Mouse (Mus musculus) midbrain, embryonic 15.5 days (tissue): ENCODE results near the gene Gm266. TPM values are rescaled to one million over a fixed set of nuclear protein-coding genes. Genes with fewer than 3 reads are reported as not detected.
"Not testable (repeated sequence)": the region's sequence is repeated elsewhere in the genome, so short reads cannot be mapped to it uniquely, and the experiment has no call there.

Experiments used
- ATAC-seq: fragments of 200-750 bp; cut with Nextera tagmentation; replicated peaks from 2 replicates; pipeline ENCODE4 v1.8.0; 2017; ENCODE audit warnings: moderate TSS enrichment
- H3K27ac ChIP-seq: fragments of 300-500 bp; sonication (generic); 2 replicates; pipeline ENCODE4 v1.5.1; 2015; ENCODE audit warnings: mild to moderate bottlenecking, inconsistent platforms
- H3K27me3 ChIP-seq: fragments of 300-500 bp; sonication (generic); replicated peaks from 2 replicates; pipeline ENCODE4 v1.6.1; 2015; ENCODE audit warnings: inconsistent platforms
- H3K36me3 ChIP-seq: fragments of 300-500 bp; sonication (generic); replicated peaks from 2 replicates; pipeline ENCODE4 v1.6.1; 2015; ENCODE audit warnings: inconsistent platforms
- H3K4me1 ChIP-seq: fragments of 300-500 bp; sonication (generic); 2 replicates; pipeline ENCODE4 v1.6.1; 2015; ENCODE audit warnings: inconsistent platforms
- H3K4me2 ChIP-seq: fragments of 300-500 bp; sonication (generic); 2 replicates; pipeline ENCODE4 v1.6.1; 2015; ENCODE audit warnings: inconsistent platforms, mild to moderate bottlenecking, moderate library complexity
- H3K4me3 ChIP-seq: fragments of 300-500 bp; sonication (generic); 2 replicates; pipeline ENCODE4 v1.5.1; 2015; ENCODE audit warnings: mild to moderate bottlenecking, inconsistent platforms
- H3K9ac ChIP-seq: fragments of 300-500 bp; sonication (generic); 2 replicates; pipeline ENCODE4 v1.6.1; 2015; ENCODE audit warnings: mild to moderate bottlenecking, inconsistent platforms
- H3K9me3 ChIP-seq: fragments of 300-500 bp; sonication (generic); 2 replicates; pipeline ENCODE4 v1.6.1; 2016; ENCODE audit warnings: inconsistent platforms
- WGBS: fragments of 180-500 bp; shearing (Covaris S2); methylation state at CpG from one replicate; pipeline ENCODE4 v1.1.7; 2015; ENCODE audit warnings: mixed read lengths; 5-methylcytosine and 5-hydroxymethylcytosine counted together
- polyA plus RNA-seq: library from polyadenylated mRNA; unstranded; fragments of >200 nt; fragmentation: Nextera tagmentation; extraction: Ambion mirVana; gene quantifications from 2 replicates; pipeline ENCODE4 v1.2.1, GENCODE M21; 2015

The Gm266 gene
- polyA plus RNA-seq, 1 experiment from 2014 or later, result 1.6 TPM

DNA sequence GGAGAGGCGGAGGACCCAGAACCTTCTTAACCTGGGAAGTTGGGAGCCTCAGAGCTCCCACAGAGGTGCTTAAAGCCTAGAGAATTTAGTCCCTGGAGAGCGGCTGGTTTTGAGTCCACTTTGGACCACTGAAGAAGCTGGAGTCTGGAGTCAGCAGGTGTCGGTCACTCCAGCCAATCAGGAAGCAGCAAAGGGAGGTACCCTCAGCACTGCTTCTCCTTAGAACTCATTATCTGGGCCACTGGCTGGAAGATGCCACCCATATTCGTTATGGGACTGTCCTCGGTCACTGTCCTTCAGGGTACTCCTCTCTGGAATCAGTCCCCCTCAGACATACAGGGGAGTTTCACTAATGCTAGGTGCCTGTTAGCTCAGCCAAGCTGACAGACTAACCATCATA, 30.3 kb upstream of the Gm266 start:
- Histone ChIP-seq H3K4me3 (no peak overlapping the region), H3K36me3 (no peaks in the 10 kb centered on the region), H3K27me3 (no peaks in the 10 kb centered on the region), H3K27ac (no peak overlapping the region), H3K4me1 (no peaks in the 10 kb centered on the region), H3K9me3 (no peaks in the 10 kb centered on the region), H3K4me2 (no peak overlapping the region), H3K9ac (no peak overlapping the region)
- 93% methylated on average over 5 of the region's 5 CpGs for WGBS
- ATAC-seq, result no peak

DNA sequence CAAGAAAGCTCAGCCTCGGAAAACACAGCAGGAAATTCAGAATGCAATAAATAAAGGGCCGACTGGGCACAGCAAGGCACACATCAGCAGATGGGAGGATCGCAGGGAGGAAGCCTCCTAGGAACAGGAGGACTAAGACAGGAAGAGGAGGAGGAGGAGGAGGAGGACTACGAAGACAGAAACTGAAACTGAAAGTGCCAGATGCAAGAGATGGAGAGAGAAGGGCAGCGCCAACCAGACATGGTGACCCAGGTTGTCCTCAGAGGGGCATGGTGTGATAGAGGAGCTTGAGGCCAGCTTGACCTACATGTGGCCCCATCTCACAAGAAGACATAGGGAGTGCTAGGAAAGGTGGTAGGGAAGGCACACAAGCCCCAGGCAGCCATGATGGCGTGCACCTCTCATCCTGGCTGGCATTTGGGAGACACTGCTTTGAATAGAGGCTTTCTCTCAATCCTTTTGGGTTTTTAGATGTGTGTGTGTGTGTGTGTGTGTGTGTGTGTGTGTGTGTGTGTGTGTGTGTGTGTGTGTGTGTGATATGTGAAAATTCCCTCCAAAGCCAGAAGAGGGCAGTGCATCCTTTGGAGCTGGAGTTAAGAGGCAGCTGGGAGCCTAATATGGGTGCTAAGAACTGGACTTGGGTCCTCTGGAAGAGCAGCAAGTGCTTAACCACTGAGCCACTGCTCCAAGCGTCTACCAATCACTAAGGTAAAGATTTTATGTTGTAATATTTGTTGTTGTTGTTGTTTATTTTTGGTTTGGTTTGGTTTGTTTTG, 29.4 kb upstream of the Gm266 start:
- H3K4me3 ChIP-seq, result no peak overlapping the region
- no peaks in the 10 kb centered on the region for H3K27me3 ChIP-seq
- no peak overlapping the region for H3K4me2 ChIP-seq
- 82% methylated on average over 7 of the region's 7 CpGs for WGBS
- H3K36me3 ChIP-seq, result no peaks in the 10 kb centered on the region
- no peaks in the 10 kb centered on the region for H3K4me1 ChIP-seq
- no peak for ATAC-seq
- H3K27ac ChIP-seq, result peak overlapping the region; percentile 8; the same call in 1 of the 2 replicates
- H3K9me3 ChIP-seq, result no peaks in the 10 kb centered on the region
- H3K9ac ChIP-seq, result no peak overlapping the region

DNA sequence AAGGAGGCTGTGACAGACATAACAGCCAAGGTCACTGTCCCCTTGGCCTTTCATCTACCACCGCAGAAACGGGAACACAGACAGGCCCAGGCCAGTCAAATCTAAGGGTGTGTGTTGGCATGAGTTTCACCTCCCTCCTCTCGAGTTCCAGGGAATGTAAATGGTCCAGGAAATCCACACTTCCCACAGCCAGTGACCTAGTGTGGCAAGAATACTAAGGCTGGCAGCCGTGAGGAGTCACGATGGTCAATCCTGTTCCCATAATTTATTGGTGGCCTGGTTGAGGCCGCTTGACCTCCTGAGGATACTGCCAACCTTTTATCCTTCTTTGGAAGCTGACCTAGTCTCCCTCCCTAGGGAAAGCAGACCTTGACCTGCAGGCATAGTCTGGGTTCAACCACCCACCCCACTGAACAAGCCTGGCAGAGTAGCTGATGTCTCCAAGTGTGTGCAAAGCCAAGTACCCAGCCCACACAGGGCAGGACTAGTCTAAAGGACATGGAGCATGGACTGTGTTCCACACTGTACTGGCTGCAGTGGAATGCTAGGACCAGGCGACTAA, 28.7 kb upstream of the Gm266 start:
- no peaks in the 10 kb centered on the region for H3K9me3 ChIP-seq
- H3K9ac ChIP-seq, result no peak overlapping the region
- WGBS, result 70% methylated on average over 7 of the region's 7 CpGs
- H3K27ac ChIP-seq, result peak overlapping the region; percentile 8; the same call in 1 of the 2 replicates
- no peak for ATAC-seq
- H3K4me1 ChIP-seq, result no peaks in the 10 kb centered on the region
- no peaks in the 10 kb centered on the region for H3K27me3 ChIP-seq
- no peak overlapping the region for H3K4me3 ChIP-seq
- H3K36me3 ChIP-seq, result no peaks in the 10 kb centered on the region
- no peak overlapping the region for H3K4me2 ChIP-seq

DNA sequence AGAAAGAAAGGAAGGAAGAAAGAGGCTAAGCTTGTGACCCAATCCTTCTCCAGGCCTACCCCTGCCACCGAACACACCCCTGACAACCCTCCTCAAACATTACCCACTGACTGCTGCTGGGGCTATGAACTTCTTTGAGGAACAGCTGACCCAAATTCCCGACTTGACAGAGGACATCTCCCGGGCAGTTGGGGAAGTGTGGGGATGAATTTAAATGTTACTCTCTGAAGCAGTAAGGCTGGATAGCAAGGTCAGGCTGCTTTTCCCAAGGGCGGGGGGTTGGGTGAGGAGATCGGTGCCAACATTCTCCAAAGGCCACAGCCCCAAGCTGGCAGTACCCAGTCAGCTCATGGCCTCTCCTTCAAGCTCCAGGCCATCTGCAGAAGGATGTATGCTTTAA, 28.1 kb upstream of the Gm266 start:
- Histone ChIP-seq H3K27me3 (no peaks in the 10 kb centered on the region; the same call in 1 of the 2 replicates), H3K4me2 (no peak overlapping the region), H3K36me3 (no peaks in the 10 kb centered on the region), H3K9ac (no peak overlapping the region), H3K4me1 (no peaks in the 10 kb centered on the region), H3K27ac (0 out of 2 replicates have a peak overlapping the region, but pooled peaks have one; percentile 8), H3K4me3 (no peak overlapping the region), H3K9me3 (no peaks in the 10 kb centered on the region)
- ATAC-seq, result peak; percentile 60; the same call in 1 of the 2 replicates
- whole genome bisulfite sequencing, result 59% methylated on average over 5 of the region's 5 CpGs

DNA sequence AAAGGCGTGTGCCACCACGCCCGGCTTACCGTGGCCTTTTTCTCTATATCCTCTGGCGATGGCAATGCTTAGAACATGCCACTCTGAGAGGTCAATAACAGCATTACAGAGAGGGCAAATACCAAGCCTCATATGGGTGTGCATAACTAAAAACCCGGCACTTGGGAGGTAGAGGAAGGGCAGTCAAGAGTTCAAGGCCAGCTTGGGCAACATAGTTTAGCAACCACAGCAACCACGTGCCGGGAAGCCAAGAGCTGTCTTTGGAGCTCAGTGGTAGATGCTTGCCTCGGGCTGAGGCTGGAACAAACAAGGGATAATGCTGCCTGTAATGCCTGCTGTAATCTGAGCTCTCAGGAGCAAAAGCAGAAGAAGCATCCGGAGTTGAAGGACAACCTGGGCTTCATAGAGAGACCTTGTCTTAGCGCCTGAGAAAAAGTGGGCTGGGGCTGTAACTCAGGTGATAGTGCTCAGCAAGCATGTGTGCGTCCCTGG, 27.0 kb upstream of the Gm266 start:
- H3K27me3 ChIP-seq, result no peaks in the 10 kb centered on the region; the same call in 1 of the 2 replicates
- H3K4me1 ChIP-seq, result no peaks in the 10 kb centered on the region
- H3K9me3 ChIP-seq, result no peaks in the 10 kb centered on the region
- no peak overlapping the region for H3K4me2 ChIP-seq
- H3K36me3 ChIP-seq, result no peaks in the 10 kb centered on the region
- WGBS, result 89% methylated on average over 12 of the region's 12 CpGs
- H3K27ac ChIP-seq, result no peak overlapping the region
- no peak overlapping the region for H3K9ac ChIP-seq
- no peak for ATAC-seq
- no peak overlapping the region for H3K4me3 ChIP-seq

DNA sequence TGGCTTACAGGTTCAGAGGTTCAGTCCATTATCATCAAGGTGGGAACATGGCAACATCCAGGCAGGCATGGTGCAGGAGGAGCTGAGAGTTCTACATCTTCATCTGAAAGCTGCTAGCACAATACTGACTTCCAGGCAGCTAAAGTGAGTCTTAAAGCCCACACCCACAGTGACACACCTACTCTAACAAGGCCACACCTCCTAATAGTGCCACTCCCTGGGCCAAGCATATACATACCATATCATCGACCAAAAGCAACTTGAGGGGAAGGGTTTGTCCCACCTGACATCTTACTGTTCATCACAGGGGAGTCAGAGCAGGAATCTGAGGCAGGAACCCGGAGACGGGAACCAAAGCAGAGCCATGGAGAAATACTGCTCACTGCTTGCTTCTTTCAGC, 22.8 kb upstream of the Gm266 start:
- not testable (repeated sequence) for H3K27me3 ChIP-seq, H3K4me1 ChIP-seq, H3K4me3 ChIP-seq, ATAC-seq, H3K9ac ChIP-seq, H3K4me2 ChIP-seq, H3K9me3 ChIP-seq, H3K36me3 ChIP-seq, H3K27ac ChIP-seq
- 86% methylated on average over 3 of the region's 3 CpGs for WGBS

DNA sequence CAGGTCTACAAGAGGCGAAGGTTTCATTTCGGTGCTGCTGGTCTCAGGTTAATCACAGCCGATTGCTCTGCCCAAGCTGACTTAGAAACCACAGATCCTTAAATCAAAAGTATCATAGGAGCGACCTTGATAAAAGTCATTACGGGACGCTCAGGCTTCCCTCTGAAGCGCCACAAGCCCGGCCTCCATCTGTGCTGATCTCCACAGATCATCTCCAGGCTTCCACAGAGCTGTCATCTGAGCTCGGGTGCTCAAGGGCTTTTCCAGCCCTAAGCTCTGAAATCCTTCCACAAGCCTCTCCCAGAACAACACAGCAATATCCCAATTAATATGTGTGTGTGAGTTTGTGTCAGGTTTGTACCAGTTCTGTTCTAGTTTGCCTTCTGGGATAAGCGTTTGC, 22.3 kb upstream of the Gm266 start:
- Histone ChIP-seq H3K4me2 (no peak overlapping the region), H3K27me3 (no peaks in the 10 kb centered on the region; the same call in 1 of the 2 replicates), H3K4me1 (peaks cover 8% of the 10 kb centered on the region), H3K9ac (no peak overlapping the region), H3K36me3 (no peaks in the 10 kb centered on the region), H3K9me3 (no peaks in the 10 kb centered on the region), H3K4me3 (no peak overlapping the region), H3K27ac (no peak overlapping the region)
- ATAC-seq, result no peak
- 90% methylated on average over 10 of the region's 10 CpGs for WGBS

DNA sequence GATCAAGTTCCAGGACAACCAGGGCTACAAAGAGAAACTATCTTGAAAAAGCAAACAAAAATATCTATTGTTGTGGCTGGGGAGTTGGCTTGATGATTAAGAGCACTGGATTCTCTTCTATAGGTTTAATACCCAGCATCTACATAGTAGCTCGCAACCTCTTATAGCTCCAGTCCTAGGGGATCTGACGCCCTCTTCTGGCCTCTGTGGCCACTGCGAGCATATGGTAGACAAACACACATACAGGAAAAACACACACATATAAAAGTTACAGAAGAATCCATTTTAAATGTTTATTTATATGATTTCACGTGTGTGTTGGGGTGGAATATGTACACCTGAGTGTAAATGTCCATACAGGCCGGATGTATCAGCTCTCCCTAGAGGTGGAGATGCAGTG, 21.4 kb upstream of the Gm266 start:
- ATAC-seq, result no peak
- 65% methylated on average over 5 of the region's 5 CpGs for WGBS
- H3K36me3 ChIP-seq, result no peaks in the 10 kb centered on the region

DNA sequence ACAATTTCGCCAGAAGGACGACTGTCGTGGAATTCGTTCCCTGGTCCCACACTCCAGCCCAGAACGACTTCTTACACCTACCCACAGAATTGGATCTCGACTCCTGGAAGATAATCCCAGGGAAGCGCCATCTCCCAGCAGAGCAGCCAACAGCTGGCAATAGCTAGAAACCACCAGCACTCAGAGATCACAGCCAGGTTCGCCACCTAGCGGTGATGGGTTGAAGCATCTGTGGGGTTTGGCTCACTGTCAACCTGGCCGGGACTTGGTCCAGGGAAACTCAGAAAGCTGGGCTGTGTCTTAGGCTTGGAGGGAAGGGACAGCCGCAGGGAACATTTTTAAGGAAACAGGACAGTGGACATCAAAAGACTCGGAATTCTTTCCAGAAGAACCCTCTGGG, 19.3 kb upstream of the Gm266 start:
- Histone ChIP-seq H3K4me2 (peak overlapping the region; percentile 51), H3K27ac (0 out of 2 replicates have a peak overlapping the region, but pooled peaks have one; percentile 34), H3K36me3 (no peaks in the 10 kb centered on the region), H3K27me3 (no peaks in the 10 kb centered on the region; the same call in 1 of the 2 replicates), H3K9me3 (no peaks in the 10 kb centered on the region), H3K4me3 (peak overlapping the region; percentile 35), H3K4me1 (peaks cover 12% of the 10 kb centered on the region), H3K9ac (peak overlapping the region; percentile 29; the same call in 1 of the 2 replicates)
- peak; percentile 86 for ATAC-seq
- WGBS, result 3% methylated on average over 12 of the region's 12 CpGs

More for the DNA sequence above, 21.4 kb upstream of the Gm266 start:
- peaks cover 8% of the 10 kb centered on the region for H3K4me1 ChIP-seq
- H3K27me3 ChIP-seq, result no peaks in the 10 kb centered on the region; the same call in 1 of the 2 replicates
- no peak overlapping the region for H3K4me3 ChIP-seq
- H3K9me3 ChIP-seq, result no peaks in the 10 kb centered on the region
- H3K4me2 ChIP-seq, result no peak overlapping the region
- H3K27ac ChIP-seq, result no peak overlapping the region
- no peak overlapping the region for H3K9ac ChIP-seq

DNA sequence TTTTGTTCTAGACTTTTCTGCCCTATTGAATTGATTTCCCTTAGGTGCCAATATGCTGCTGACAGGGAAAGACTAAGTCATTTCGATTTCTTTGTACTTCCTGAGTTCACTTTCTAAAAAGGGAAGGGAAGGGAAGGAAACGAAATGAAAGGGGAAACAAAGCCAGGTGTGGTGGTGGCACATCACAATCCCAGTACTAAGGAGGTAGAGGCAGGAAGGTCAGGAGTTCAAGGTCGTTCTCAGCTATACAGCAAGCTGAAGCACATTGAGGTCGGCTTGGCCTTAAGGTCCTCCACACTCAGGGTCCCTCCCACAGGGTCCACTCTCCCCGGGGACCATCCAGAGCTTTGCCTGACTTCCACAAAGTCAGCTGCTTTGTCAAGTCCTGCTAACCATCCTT, 17.9 kb upstream of the Gm266 start:
- Histone ChIP-seq H3K4me2 (0 out of 2 replicates have a peak overlapping the region, but pooled peaks have one; percentile 51), H3K27ac (no peak overlapping the region)
- WGBS, result 84% methylated on average over 5 of the region's 5 CpGs

DNA sequence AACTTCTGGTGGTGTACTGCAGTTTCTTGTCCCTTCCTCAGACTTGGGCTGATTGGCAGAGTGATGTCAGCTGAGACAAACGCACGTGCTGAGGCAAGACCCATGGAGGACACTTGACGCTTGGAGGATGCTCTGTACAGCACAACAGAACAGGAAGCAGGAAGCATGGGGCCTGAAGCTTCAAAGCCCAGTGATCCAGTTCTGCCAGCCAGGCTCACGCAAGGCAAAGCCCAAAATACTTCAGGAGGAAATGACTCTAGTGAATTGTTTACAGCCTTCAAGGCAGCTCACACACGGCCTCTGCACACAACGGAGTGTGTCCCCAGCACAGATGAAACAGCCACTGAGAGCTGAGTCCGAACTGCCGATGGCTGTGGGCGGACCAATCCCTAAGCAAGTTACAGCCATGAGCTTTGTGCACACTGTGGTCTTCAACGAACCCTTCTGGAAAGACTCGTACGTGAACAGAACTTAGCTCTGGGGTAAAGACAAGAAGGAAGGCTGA, 17.5 kb upstream of the Gm266 start:
- H3K36me3 ChIP-seq, result no peaks in the 10 kb centered on the region
- H3K4me1 ChIP-seq, result peaks cover 12% of the 10 kb centered on the region
- no peak overlapping the region for H3K4me3 ChIP-seq
- H3K9me3 ChIP-seq, result no peaks in the 10 kb centered on the region
- H3K4me2 ChIP-seq, result no peak overlapping the region
- 86% methylated on average over 12 of the region's 12 CpGs for WGBS
- ATAC-seq, result no peak
- H3K27ac ChIP-seq, result no peak overlapping the region
- no peaks in the 10 kb centered on the region for H3K27me3 ChIP-seq
- no peak overlapping the region for H3K9ac ChIP-seq

More for the DNA sequence above, 17.9 kb upstream of the Gm266 start:
- Histone ChIP-seq H3K9me3 (no peaks in the 10 kb centered on the region), H3K27me3 (no peaks in the 10 kb centered on the region; the same call in 1 of the 2 replicates), H3K9ac (no peak overlapping the region), H3K4me3 (no peak overlapping the region), H3K4me1 (peaks cover 12% of the 10 kb centered on the region), H3K36me3 (no peaks in the 10 kb centered on the region)
- ATAC-seq, result no peak

DNA sequence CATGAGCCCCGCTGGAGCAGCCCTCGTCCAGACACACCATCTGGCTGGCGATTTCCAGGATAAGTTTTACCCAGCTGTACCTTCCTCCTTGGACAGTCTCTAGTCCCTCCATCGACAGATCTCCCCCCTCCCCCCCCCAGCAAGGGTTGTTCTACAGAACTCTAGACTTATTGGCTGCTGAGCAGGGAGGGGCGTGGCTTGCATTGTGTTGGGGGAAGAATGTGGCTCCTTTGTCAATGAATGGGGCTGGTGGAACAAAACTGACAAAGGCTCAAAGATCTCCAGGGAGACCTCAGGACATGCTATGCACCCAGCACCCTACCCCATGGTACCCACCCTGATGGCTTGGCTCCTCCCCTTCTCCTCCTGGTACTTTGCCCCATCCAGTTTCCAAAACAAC, 15.1 kb upstream of the Gm266 start:
- 10% methylated on average over 5 of the region's 5 CpGs for WGBS
- no peaks in the 10 kb centered on the region for H3K36me3 ChIP-seq
- H3K4me2 ChIP-seq, result peak overlapping the region; percentile 14; the same call in 1 of the 2 replicates
- 0 out of 2 replicates have a peak, but pooled peaks have one; percentile 37 for ATAC-seq
- no peak overlapping the region for H3K9ac ChIP-seq
- peaks cover 12% of the 10 kb centered on the region for H3K4me1 ChIP-seq
- H3K4me3 ChIP-seq, result no peak overlapping the region
- no peaks in the 10 kb centered on the region for H3K9me3 ChIP-seq
- H3K27me3 ChIP-seq, result no peaks in the 10 kb centered on the region
- peak overlapping the region; percentile 35; the same call in 1 of the 2 replicates for H3K27ac ChIP-seq
